Mouse (Mus musculus) adrenal gland, postnatal 4 days (tissue): ENCODE data around the gene Rps3. TPM values are rescaled to one million over a fixed set of nuclear protein-coding genes. Genes with fewer than 3 reads are reported as not detected.
A peak's percentile ranks its signal among the peaks of the same experiment; 100 is the strongest.

ENCODE experiments used
- DNase-seq, 2 experiments: peaks; one replicate each; pipeline ENCODE4 v3.0.0; 2021 to 2022; ENCODE audit warnings: low spot score in 2 of 2, mixed read lengths in 2 of 2
- total RNA-seq, 2 experiments: library from RNA; stranded (reverse); gene quantifications; 2 replicates each; pipeline ENCODE4 v1.2.3; 2021

The Rps3 gene
- total RNA-seq, 2 experiments from 2014 or later, result 720 TPM

GRCm38 (mm10) chr7:99445833-99446232, 37.7 kb downstream of the Rps3 start:
- no peak for DNase-seq

- no peak for DNase-seq
Observed at GRCm38 (mm10) chr7:99444012-99444411, 39.5 kb downstream of the Rps3 start.

- no peak for DNase-seq
Observed at GRCm38 (mm10) chr7:99443164-99443563, 40.4 kb downstream of the Rps3 start.

GRCm38 (mm10) chr7:99441534-99442072, 41.9 kb downstream of the Rps3 start:
- DNase-seq, result peak in 1 of 2 experiments; percentile 29

GRCm38 (mm10) chr7:99438881-99439280, 44.7 kb downstream of the Rps3 start:
- DNase-seq, result no peak

- DNase-seq, result no peak
Observed at GRCm38 (mm10) chr7:99436530-99436929, 47.0 kb downstream of the Rps3 start.

GRCm38 (mm10) chr7:99434672-99435250, 48.8 kb downstream of the Rps3 start:
- DNase-seq, result no peak

- no peak for DNase-seq
Observed at GRCm38 (mm10) chr7:99432863-99433262, 50.7 kb downstream of the Rps3 start.

GRCm38 (mm10) chr7:99432248-99432647, 51.3 kb downstream of the Rps3 start:
- DNase-seq, result no peak

- DNase-seq, result no peak
Observed at GRCm38 (mm10) chr7:99430246-99430645, 53.3 kb downstream of the Rps3 start.

- DNase-seq, result no peak
Observed at GRCm38 (mm10) chr7:99429786-99430185, 53.8 kb downstream of the Rps3 start.

GRCm38 (mm10) chr7:99428836-99429235, 54.7 kb downstream of the Rps3 start:
- DNase-seq, result no peak

GRCm38 (mm10) chr7:99427987-99428386, 55.6 kb downstream of the Rps3 start:
- DNase-seq, result no peak

Other genes with a start within 250 kb of the Rps3 start
- 1 to 10 TPM in 1 of 2 experiments, under 1 TPM in 1; 0.34 to 4.1 TPM for gene Mogat2, start 245.1 kb downstream of the Rps3 start, total RNA-seq
- gene Map6, start 216.3 kb downstream of the Rps3 start, total RNA-seq, result 10 to 100 TPM; 15.7 to 19.9 TPM
- gene Serpinh1, start 130.5 kb downstream of the Rps3 start, total RNA-seq, result 100 to 1,000 TPM; 366 to 430 TPM
- 10 to 100 TPM; 18.4 to 23.4 TPM for gene Gdpd5, start 102.3 kb downstream of the Rps3 start, total RNA-seq
- 1 to 10 TPM; 2.1 to 3.6 TPM for gene Klhl35, start 17.7 kb downstream of the Rps3 start, total RNA-seq
- 10 to 100 TPM; 74.9 to 76.9 TPM for gene Arrb1, start 51.7 kb upstream of the Rps3 start, total RNA-seq
- gene Tpbgl, start 143.4 kb upstream of the Rps3 start, total RNA-seq, result 10 to 100 TPM; 12.7 to 14.2 TPM
- gene Slco2b1, start 227.6 kb upstream of the Rps3 start, total RNA-seq, result 10 to 100 TPM; 14.6 to 15.3 TPM
- not detected for gene Olfr520, start 246.5 kb upstream of the Rps3 start, total RNA-seq